ENCODE assay signal across 8 mouse cellular contexts in the genomic region with DNA sequence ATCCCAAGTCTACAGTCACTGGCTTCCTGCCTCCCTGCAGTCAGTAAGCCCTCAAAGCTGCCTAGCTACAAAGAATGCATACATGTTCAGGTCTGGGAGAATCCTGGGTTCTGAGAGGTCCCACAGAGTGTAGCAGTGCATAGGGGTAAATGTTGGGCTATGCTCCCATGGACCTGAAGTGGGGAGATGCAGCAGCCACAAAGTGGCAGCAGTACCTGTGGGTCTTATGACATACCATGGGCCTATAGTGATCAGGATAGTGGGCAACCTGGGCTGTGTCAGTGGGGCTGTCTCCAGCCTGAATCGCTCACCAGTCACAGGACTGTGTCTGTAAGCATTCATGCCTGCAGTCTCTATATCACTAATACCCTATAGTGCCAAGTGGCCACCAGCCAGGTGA. TPM values are rescaled to one million over a fixed set of nuclear protein-coding genes. Genes with fewer than 3 reads are reported as not detected.
DNase-seq lines count a peak whose midpoint lies in the region; ATAC-seq and TF ChIP-seq lines count a peak whose summit lies in the region.

Gene Egfl7 (plus strand): TSS at position 301 of the 400 bp plus-strand sequence.

- DNase-seq in heart, adult 18-20 months = peak in 1 of 2 experiments; percentile 18
- DNase-seq in heart, adult 11 months = no peak
- DNase-seq in MEL (ENCODE audit: low read depth, low spot score) = no peak
- no peak for DNase-seq in gastrocnemius, adult 2 months
- no peak for DNase-seq in spleen, postnatal 36 days (ENCODE audit: low spot score in 2 of 2)
- no peak for DNase-seq in right cerebral cortex, postnatal 10 days (ENCODE audit: low spot score in 2 of 2)

- no peak for TF ChIP-seq CTCF in MEL (IDR thresholded peaks at IDR 0.05 in 2 of 3, conservative IDR thresholded peaks at IDR 0.05 in 1 of 3; ENCODE audit: control insufficient read depth in 1 of 3, insufficient read depth in 1 of 3, low read depth in 2 of 3, low read length in 3 of 3, poor library complexity in 1 of 3, severe bottlenecking in 1 of 3)
- no peak for TF ChIP-seq CTCF in gastrocnemius, adult 2 months (IDR thresholded peaks at IDR 0.05)

- no peaks in the 10 kb centered on the region for H3K27me3 ChIP-seq in MEL (ENCODE audit: control insufficient read depth in 1 of 2, insufficient read depth in 2 of 2, low read length in 2 of 2)
- H3K27me3 ChIP-seq in hindbrain, embryonic 16.5 days (replicated peaks; ENCODE audit: control insufficient read depth, insufficient read depth, low read length) = no peaks in the 10 kb centered on the region

- peaks cover 0 to 23% of the 10 kb centered on the region in 2 experiments; a peak in 2 of 4 replicates for H3K36me3 ChIP-seq in MEL (ENCODE audit: control insufficient read depth in 1 of 2, insufficient read depth in 2 of 2, low read length in 2 of 2)
- no peaks in the 10 kb centered on the region for H3K36me3 ChIP-seq in hindbrain, embryonic 16.5 days (ENCODE audit: control insufficient read depth, insufficient read depth, low read length)

- 100% methylated on average over 1 of the region's 1 CpGs for WGBS in hindbrain, embryonic 16.5 days

- H3K9ac ChIP-seq in MEL (ENCODE audit: control insufficient read depth, low read depth, low read length, poor library complexity, severe bottlenecking) = no peak within 1 kb of the TSS
- no peak within 1 kb of the TSS for H3K9ac ChIP-seq in hindbrain, embryonic 16.5 days (ENCODE audit: low read depth, low read length)

- TF ChIP-seq EP300 in MEL (IDR thresholded peaks at IDR 0.05; ENCODE audit: low read depth in 1 of 2, low read length in 2 of 2) = no peak

- intact Hi-C loops in gastrocnemius, adult 2 months (cut with DNase I) = no loop called here

- no peak for TF ChIP-seq RAD21 in MEL (IDR thresholded peaks at IDR 0.05; ENCODE audit: low read depth, low read length)

- H3K4me1 ChIP-seq in MEL (ENCODE audit: control insufficient read depth in 1 of 2, insufficient read depth in 2 of 2, low read length in 2 of 2) = peaks cover 19 to 46% of the 10 kb centered on the region in 2 experiments
- H3K4me1 ChIP-seq in hindbrain, embryonic 16.5 days (ENCODE audit: control insufficient read depth, insufficient read depth, low read depth, low read length) = no peaks in the 10 kb centered on the region

- H3K4me3 ChIP-seq in MEL (ENCODE audit: control insufficient read depth in 1 of 2, insufficient read depth in 1 of 2, low read depth in 2 of 2, low read length in 2 of 2) = no peak within 1 kb of the TSS
- H3K4me3 ChIP-seq in gastrocnemius, adult 2 months = peak within 1 kb of the TSS; percentile 65
- H3K4me3 ChIP-seq in hindbrain, embryonic 16.5 days (ENCODE audit: low read length) = no peak within 1 kb of the TSS

- peaks cover 2% of the 10 kb centered on the region; the same call in 1 of the 2 replicates for H3K79me2 ChIP-seq in MEL (ENCODE audit: control insufficient read depth, insufficient read depth, low read length, poor library complexity)

- no peak within 1 kb of the TSS for H3K27ac ChIP-seq in MEL (ENCODE audit: control insufficient read depth, low read depth, low read length)
- peak within 1 kb of the TSS; percentile 92 for H3K27ac ChIP-seq in gastrocnemius, adult 2 months
- peak within 1 kb of the TSS; percentile 45 for H3K27ac ChIP-seq in hindbrain, embryonic 16.5 days (ENCODE audit: low read depth, low read length)

- no peak within 1 kb of the TSS for H3K4me2 ChIP-seq in hindbrain, embryonic 16.5 days (ENCODE audit: low read length)

- no peak for TF ChIP-seq POLR2A in MEL (IDR thresholded peaks at IDR 0.05; ENCODE audit: control insufficient read depth in 1 of 2, insufficient read depth in 1 of 2, low read depth in 1 of 2, low read length in 2 of 2, poor library complexity in 1 of 2)

- no peaks in the 10 kb centered on the region for H3K9me3 ChIP-seq in MEL (replicated peaks; ENCODE audit: insufficient read depth, low read length)
- no peaks in the 10 kb centered on the region for H3K9me3 ChIP-seq in hindbrain, embryonic 16.5 days (ENCODE audit: control insufficient read depth, low read length)

- ATAC-seq in hindbrain, embryonic 16.5 days = no peak
- ATAC-seq in megakaryocyte progenitor cell, adult 5-6 weeks (replicated peaks; ENCODE audit: poor library complexity) = no peak

TF ChIP-seq in MEL, 35 proteins besides CTCF, POLR2A, EP300 and RAD21:
- no peak for TF ChIP-seq TBP (IDR thresholded peaks at IDR 0.05; ENCODE audit: low read depth, low read length)
- no peak for TF ChIP-seq MEF2A (IDR thresholded peaks at IDR 0.05; ENCODE audit: extremely low read depth, insufficient replicate concordance, low read depth, low read length, poor library complexity, severe bottlenecking)
- TF ChIP-seq BHLHE40 (IDR thresholded peaks at IDR 0.05; ENCODE audit: borderline replicate concordance, low read depth, low read length) = no peak
- no peak for TF ChIP-seq USF1 (IDR thresholded peaks at IDR 0.05; ENCODE audit: low read depth, low read length)
- TF ChIP-seq RCOR1 (IDR thresholded peaks at IDR 0.05; ENCODE audit: low read depth, low read length) = no peak
- no peak for TF ChIP-seq TCF12 (IDR thresholded peaks at IDR 0.05; ENCODE audit: low read depth, low read length)
- no peak for TF ChIP-seq ZNF384 (IDR thresholded peaks at IDR 0.05; ENCODE audit: low read depth, low read length)
- no peak for TF ChIP-seq GABPA (IDR thresholded peaks at IDR 0.05; ENCODE audit: low read depth, low read length)
- no peak for TF ChIP-seq GATA1 (IDR thresholded peaks at IDR 0.05; ENCODE audit: low read depth, low read length)
- TF ChIP-seq TAL1 (IDR thresholded peaks at IDR 0.05; ENCODE audit: low read length) = no peak
- no peak for TF ChIP-seq USF2 (IDR thresholded peaks at IDR 0.05; ENCODE audit: borderline replicate concordance in 1 of 2, insufficient read depth in 1 of 2, low read depth in 1 of 2, low read length in 2 of 2)
- no peak for TF ChIP-seq ELF1 (IDR thresholded peaks at IDR 0.05; ENCODE audit: low read depth, low read length)
- no peak for TF ChIP-seq NRF1 (IDR thresholded peaks at IDR 0.05; ENCODE audit: insufficient read depth, low read depth, low read length, poor library complexity, severe bottlenecking)
- TF ChIP-seq SIN3A (IDR thresholded peaks at IDR 0.05; ENCODE audit: low read length) = no peak
- no peak for TF ChIP-seq POLR2AphosphoS5 (IDR thresholded peaks at IDR 0.05; ENCODE audit: borderline replicate concordance, low read depth, low read length)

RNA-seq across cellular contexts. Expression of gene Egfl7, which starts in this region (rescaled TPM):
- 10 to 100 TPM; 94.2 to 94.8 TPM for total RNA-seq in heart, adult 18-20 months (2021)
- 73.9 and 95.4 TPM in 2 replicates for total RNA-seq in MEL (2012; rRNA removed)
- 100 to 1,000 TPM in 1 of 2 experiments, not detected in 1; 125 TPM for polyA plus RNA-seq in MEL (2012; ENCODE audit: insufficient read depth in 1 of 2, insufficient read length in 2 of 2, low read depth in 1 of 2, low replicate concordance in 2 of 2, missing spikeins in 1 of 2)
- total RNA-seq in gastrocnemius, adult 2 months (2021) = 10 to 100 TPM; 34.4 to 53.7 TPM
- polyA plus RNA-seq in hindbrain, embryonic 16.5 days (2015; fragmentation: Nextera tagmentation; extraction: Ambion mirVana) = 75.4 and 76.2 TPM in 2 replicates
- 29.9 and 58.3 TPM in 2 replicates for total RNA-seq in megakaryocyte progenitor cell, adult 5-6 weeks (2015)
- 24.6 and 24.9 TPM in 2 replicates for total RNA-seq in megakaryocyte progenitor cell, adult 5-6 weeks (2017)
